8 mouse cellular contexts compared by ENCODE assay signal in the genomic region with DNA sequence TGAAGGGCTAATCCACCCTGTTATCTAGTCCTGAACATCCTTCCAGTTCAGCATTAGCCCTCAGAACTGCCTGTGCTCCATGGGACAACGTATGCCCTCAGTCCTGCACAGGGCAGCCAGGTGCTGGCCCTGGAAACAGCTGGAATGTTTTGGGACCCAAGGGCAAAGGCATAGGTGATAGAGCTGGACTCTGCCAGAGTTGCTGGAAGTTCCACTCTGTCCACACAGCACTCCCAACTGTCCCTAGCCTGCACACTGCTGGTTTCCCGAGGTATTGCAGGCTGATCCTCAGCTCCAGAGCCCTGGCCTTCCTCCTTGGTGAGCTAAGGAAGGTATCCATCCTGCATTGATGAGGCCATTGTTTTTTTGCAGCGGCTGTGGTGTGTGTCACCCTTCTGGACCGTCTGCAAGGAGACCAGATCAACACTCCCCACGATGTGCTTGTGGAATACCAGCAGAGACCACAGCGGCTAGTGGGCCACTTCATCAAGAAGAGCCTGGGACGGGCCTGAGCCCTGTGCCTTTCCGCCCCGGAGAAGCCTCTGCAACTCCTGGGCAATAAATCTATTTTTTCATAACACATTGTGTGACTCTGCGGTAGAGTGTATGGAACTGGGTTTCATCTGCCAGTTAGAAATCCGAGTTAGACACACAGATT. TPM values are rescaled to one million over a fixed set of nuclear protein-coding genes. Genes with fewer than 3 reads are reported as not detected.
DNase-seq lines count a peak whose midpoint lies in the region; ATAC-seq lines count a peak whose summit lies in the region.

No protein-coding gene starts in this region.

- no peak overlapping the region for H3K4me3 ChIP-seq in heart, embryonic 11.5 days (ENCODE audit: low read depth, low read length)
- no peak overlapping the region for H3K4me3 ChIP-seq in kidney, embryonic 16.5 days (ENCODE audit: low read length)

- DNase-seq in heart, postnatal 4 days, result peak; percentile 26
- peak; percentile 10 for DNase-seq in adipocyte (ENCODE audit: low spot score)
- peak; percentile 19 for DNase-seq in neural tube, embryonic 10.5 days (ENCODE audit: extremely low spot score, low spot score)
- no peak for DNase-seq in layer of hippocampus, postnatal 14 days (ENCODE audit: low spot score in 2 of 2)
- DNase-seq in testis, postnatal 14 days (ENCODE audit: low spot score), result no peak

- no peak overlapping the region for H3K27ac ChIP-seq in heart, embryonic 11.5 days (ENCODE audit: low read depth, low read length)
- H3K27ac ChIP-seq in kidney, embryonic 16.5 days (ENCODE audit: low read length), result no peak overlapping the region

- H3K4me2 ChIP-seq in heart, embryonic 11.5 days, result no peak overlapping the region
- no peak overlapping the region for H3K4me2 ChIP-seq in kidney, embryonic 16.5 days (replicated peaks; ENCODE audit: low read depth, low read length)

- H3K27me3 ChIP-seq in heart, embryonic 11.5 days (ENCODE audit: control insufficient read depth, insufficient read depth, low read length), result no peaks in the 10 kb centered on the region
- H3K27me3 ChIP-seq in kidney, embryonic 16.5 days (ENCODE audit: insufficient read depth, low read length), result 0 out of 2 replicates have a peak, but pooled peaks cover 2% of the 10 kb centered on the region

- no peak overlapping the region for H3K9ac ChIP-seq in heart, embryonic 11.5 days (ENCODE audit: low read depth, low read length)
- H3K9ac ChIP-seq in kidney, embryonic 16.5 days (replicated peaks; ENCODE audit: low read length), result no peak overlapping the region

- no peaks in the 10 kb centered on the region for H3K4me1 ChIP-seq in heart, embryonic 11.5 days (ENCODE audit: control insufficient read depth, insufficient read depth, low read length)
- no peaks in the 10 kb centered on the region for H3K4me1 ChIP-seq in kidney, embryonic 16.5 days (ENCODE audit: insufficient read depth, low read length)

- no peaks in the 10 kb centered on the region for H3K36me3 ChIP-seq in heart, embryonic 11.5 days (ENCODE audit: control insufficient read depth, insufficient read depth, low read length)
- no peaks in the 10 kb centered on the region for H3K36me3 ChIP-seq in kidney, embryonic 16.5 days (ENCODE audit: insufficient read depth, low read length)

- ATAC-seq in heart, embryonic 11.5 days (replicated peaks; ENCODE audit: insufficient number of reproducible peaks, low FRiP score, low TSS enrichment), result no peak
- peak; percentile 49; the same call in 1 of the 2 replicates for ATAC-seq in kidney, embryonic 16.5 days (ENCODE audit: low FRiP score, low TSS enrichment)
- no peak for ATAC-seq in erythroblast, adult 5-6 weeks (replicated peaks; ENCODE audit: low FRiP score, poor library complexity, severe bottlenecking)

- no peaks in the 10 kb centered on the region for H3K9me3 ChIP-seq in heart, embryonic 11.5 days (replicated peaks; ENCODE audit: control insufficient read depth, low read length)
- no peaks in the 10 kb centered on the region for H3K9me3 ChIP-seq in kidney, embryonic 16.5 days (ENCODE audit: low read length)

- 67% methylated on average over 11 of the region's 11 CpGs for WGBS in heart, embryonic 11.5 days (ENCODE audit: insufficient replicate concordance)
- WGBS in kidney, embryonic 16.5 days, result 72% methylated on average over 11 of the region's 11 CpGs

RNA-seq across cellular contexts. Expression of a gene that starts 17.8 kb away (rescaled TPM):
- 10 to 100 TPM; 57.7 to 59.0 TPM for total RNA-seq in heart, postnatal 4 days (2021)
- 21.9 and 23.2 TPM in 2 replicates for polyA plus RNA-seq in heart, embryonic 11.5 days (2014; fragmentation: Nextera tagmentation; extraction: Ambion mirVana)
- polyA plus RNA-seq in kidney, embryonic 16.5 days (2015; fragmentation: Nextera tagmentation; extraction: Ambion mirVana), result 16.0 and 16.1 TPM in 2 replicates
- 1 to 10 TPM; 1.5 to 2.3 TPM for total RNA-seq in layer of hippocampus, postnatal 14 days (2021)
- 2.3 TPM in 1 of 2 replicates, not detected in the other for total RNA-seq in erythroblast, adult 5-6 weeks (2015; ENCODE audit: low replicate concordance)
- total RNA-seq in erythroblast, adult 5-6 weeks (2017; ENCODE audit: low replicate concordance), result 1.1 and 2.3 TPM in 2 replicates

RNA-seq across cellular contexts. Expression of a gene that starts 56.0 kb away (rescaled TPM):
- under 1 TPM in 1 of 2 experiments, not detected in 1; 0.02 TPM for total RNA-seq in heart, postnatal 4 days (2021)
- 0.03 and 0.04 TPM in 2 replicates for polyA plus RNA-seq in heart, embryonic 11.5 days (2014; fragmentation: Nextera tagmentation; extraction: Ambion mirVana)
- 0.35 and 0.36 TPM in 2 replicates for polyA plus RNA-seq in kidney, embryonic 16.5 days (2015; fragmentation: Nextera tagmentation; extraction: Ambion mirVana)
- total RNA-seq in layer of hippocampus, postnatal 14 days (2021), result under 1 TPM; 0.07 to 0.09 TPM
- total RNA-seq in erythroblast, adult 5-6 weeks (2015; ENCODE audit: low replicate concordance), result 11.9 and 17.7 TPM in 2 replicates
- 10.3 and 11.3 TPM in 2 replicates for total RNA-seq in erythroblast, adult 5-6 weeks (2017; ENCODE audit: low replicate concordance)

Comparison
In these comparisons a context has a peak if more than half of its experiments do, and no peak if none do; other contexts are left out.
1. DNase-seq: peak in heart, postnatal 4 days (single experiment), adipocyte (single experiment) and neural tube, embryonic 10.5 days (single experiment); none in layer of hippocampus, postnatal 14 days (0 of 2) and testis, postnatal 14 days (single experiment).
2. RNA of a gene that starts 17.8 kb away (total RNA-seq): 57.7 to 59.0 TPM in heart, postnatal 4 days; 1.5 to 2.3 TPM in layer of hippocampus, postnatal 14 days and 1.1 to 2.3 TPM in erythroblast, adult 5-6 weeks; every median in the first group is over 10 times any median in the second.
3. RNA of a gene that starts 56.0 kb away (total RNA-seq): 10.3 to 17.7 TPM in erythroblast, adult 5-6 weeks; 0.07 to 0.09 TPM in layer of hippocampus, postnatal 14 days and 0.02 TPM in heart, postnatal 4 days; every median in the first group is over 10 times any median in the second.